Mouse (Mus musculus) thymus, postnatal 25 days (tissue): ENCODE results near the gene Epha1.

ENCODE experiments used
- DNase-seq: peaks from one replicate; pipeline ENCODE4 v3.0.0; 2022

Epha1 gene

DNA sequence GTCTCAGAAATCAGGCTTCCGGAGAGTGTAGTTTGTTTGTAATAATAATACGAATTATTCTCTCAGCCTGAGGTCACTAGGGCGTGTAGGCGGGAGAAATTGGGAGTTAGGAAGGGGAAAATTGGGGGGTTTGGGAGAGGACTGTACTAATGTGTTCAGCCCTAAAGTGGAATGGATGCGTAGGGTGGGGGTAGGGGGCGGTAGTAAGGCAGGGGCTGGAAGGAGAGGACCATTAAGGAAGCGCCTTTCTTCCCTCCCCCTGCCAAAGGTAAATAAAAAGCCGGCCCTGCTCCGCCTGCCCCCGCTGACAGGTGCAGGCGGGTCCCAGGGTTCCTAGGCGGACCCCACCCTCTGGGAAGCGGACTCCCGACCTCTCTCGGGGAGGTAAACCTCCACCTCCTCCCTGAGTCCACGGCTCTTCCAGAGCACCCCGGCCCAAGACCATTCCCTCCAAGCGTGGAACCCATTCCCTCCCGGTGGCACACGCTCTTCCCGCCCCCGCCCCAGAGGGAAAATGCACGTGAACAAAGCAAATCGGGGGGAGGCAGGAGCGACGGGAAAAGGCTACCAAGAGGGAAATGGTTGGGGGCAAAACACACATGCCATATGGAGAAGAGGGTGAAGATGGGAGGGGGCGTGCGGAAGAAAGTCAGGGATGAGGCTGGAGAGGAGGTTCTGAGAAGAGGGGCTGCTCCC lies 49.5 kb downstream of the Epha1 start:
- no peak for DNase-seq

DNA sequence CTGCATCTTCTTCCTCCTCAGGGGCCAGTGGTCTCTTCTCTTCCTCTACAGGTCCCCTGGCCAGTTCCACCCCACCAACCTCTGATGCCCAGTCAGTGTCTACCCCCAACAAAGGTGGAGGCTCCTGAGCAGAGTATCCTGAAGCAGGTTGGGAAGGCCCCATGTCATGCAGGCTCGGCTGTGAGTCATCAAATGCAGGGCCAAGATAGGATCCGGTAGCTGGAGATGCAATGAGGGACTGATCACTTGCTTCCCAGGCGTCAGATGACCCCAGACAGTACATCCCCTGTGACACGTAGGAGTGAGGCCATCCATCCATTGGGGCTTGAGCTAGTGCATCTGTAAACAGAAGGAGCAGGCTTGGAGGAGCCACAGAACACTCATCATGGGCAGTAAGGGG lies 54.8 kb downstream of the Epha1 start:
- no peak for DNase-seq

DNA sequence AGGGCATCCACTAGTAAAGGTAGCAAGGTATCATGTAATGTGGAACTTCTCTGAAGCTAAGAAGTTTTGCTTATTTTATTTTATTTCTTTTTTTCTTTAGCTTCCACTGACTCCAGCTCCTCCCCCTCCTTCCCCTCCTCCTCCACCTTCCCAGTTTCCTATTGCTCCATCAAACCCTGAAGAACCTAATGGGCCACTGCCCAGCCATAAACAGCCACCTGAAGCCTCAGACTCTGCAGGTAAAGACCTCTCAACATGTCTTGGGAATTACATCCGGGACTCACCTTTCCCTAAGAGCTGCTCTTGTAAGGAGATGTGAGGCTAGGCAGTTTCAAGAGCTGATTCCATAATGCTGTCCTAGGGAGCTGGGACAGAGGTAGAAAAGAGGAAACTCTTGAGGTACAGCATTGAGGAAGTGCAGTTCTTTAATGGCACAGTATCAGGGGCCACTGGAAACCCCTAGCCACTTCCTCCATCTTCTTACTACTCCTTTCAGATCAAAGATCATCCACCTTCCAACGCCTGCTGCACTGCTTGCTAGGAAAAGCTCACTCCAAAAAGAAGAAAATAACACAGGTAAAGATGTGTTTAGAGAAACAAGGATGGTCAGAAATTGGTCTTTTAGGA lies 62.5 kb downstream of the Epha1 start:
- DNase-seq: no peak

DNA sequence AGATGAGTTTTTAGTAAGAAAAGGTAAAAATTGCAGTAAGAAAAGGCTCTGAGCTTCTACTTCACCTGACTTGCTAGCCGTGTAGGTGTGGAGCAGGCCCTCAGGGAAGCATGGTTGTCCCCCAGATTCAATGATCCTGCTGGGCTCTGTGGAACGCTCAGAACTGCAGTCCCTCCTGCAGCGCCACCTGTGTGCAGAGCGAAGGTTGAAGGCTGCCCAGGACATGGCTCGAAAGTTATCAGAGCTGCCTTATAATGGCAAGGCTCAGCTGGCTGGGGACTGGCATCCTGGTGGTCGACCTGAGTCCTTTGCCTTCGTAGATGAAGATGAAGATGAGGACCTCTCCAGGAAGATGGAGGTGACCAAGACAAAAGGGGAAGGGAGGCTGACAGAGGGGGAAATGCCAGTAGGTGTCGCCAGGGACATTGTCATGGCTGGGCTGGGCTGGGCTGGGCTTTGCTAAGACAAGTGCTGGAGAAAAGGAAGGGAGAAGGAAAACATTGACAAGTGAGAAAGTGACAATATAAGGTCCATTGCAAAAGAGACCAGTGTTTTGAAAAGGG lies 63.2 kb downstream of the Epha1 start:
- DNase-seq: no peak
